12 mouse cellular contexts compared by ENCODE assay signal in the genomic region with DNA sequence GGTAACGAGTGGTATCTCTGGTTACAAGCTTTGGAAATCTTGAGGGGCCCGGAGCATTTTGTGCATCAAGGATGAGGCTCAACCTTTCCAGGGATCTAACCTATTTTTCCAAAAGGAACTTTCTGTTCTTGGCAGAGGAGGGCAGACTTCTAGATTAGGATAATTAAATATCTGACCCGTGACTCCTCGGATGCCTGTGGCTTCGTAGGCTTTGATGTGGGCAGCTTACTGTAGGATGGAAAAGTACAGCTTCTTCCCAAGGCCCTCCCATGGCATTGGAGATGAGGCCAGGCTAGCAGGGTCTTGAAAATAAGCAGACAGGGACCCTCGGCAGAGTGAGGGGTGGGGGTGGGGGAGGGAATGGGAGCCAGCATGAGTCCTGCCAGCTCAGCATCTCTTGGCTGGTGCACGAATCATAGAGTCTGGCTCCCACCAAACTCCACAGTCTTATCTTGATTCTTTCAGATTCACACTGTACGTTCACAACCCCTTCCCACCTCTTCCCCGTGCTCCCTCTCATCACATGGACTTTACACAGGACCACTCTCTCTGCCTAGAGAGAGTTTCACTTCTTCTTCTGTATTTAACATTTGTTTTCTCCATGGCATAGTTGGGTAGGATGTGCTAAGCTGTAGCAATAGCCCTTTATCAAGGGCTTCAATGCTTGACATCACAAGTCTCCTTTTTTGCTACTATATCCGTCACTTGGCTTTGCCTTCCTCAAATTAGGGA.
DNase-seq lines count a peak whose midpoint lies in the region; ATAC-seq and TF ChIP-seq lines count a peak whose summit lies in the region.
"Had no signal": no experiment of that assay in that cellular context is flagged by ENCODE, and none has a peak within 500 bp of the region (broad histone marks: within the 10 kb centered on the region; RNA-seq: fewer than 3 reads in every experiment).

No protein-coding gene starts in this region.

- H3K9me3 ChIP-seq in heart, embryonic 10.5 days: no peaks in the 10 kb centered on the region
- H3K9me3 ChIP-seq in liver, postnatal 0 days (ENCODE audit: low read length): no peaks in the 10 kb centered on the region
- no peaks in the 10 kb centered on the region for H3K9me3 ChIP-seq in liver, embryonic 12.5 days (replicated peaks)
- H3K9me3 ChIP-seq in CH12.LX (replicated peaks; ENCODE audit: low read length): no peaks in the 10 kb centered on the region
- H3K9me3 ChIP-seq: heart, embryonic 12.5 days; stomach, embryonic 15.5 days had no signal

- no peaks in the 10 kb centered on the region for H3K4me1 ChIP-seq in heart, embryonic 10.5 days
- H3K4me1 ChIP-seq in liver, postnatal 0 days (ENCODE audit: insufficient read depth): no peaks in the 10 kb centered on the region
- H3K4me1 ChIP-seq in liver, embryonic 12.5 days: no peaks in the 10 kb centered on the region
- peaks cover 0 to 8% of the 10 kb centered on the region in 2 experiments; a peak in 2 of 4 replicates for H3K4me1 ChIP-seq in CH12.LX (ENCODE audit: control insufficient read depth in 1 of 2, insufficient read depth in 2 of 2)
- H3K4me1 ChIP-seq: heart, embryonic 12.5 days; stomach, embryonic 15.5 days had no signal

- no peak overlapping the region for H3K9ac ChIP-seq in liver, postnatal 0 days (replicated peaks)
- H3K9ac ChIP-seq in liver, embryonic 12.5 days: no peak overlapping the region
- no peak overlapping the region for H3K9ac ChIP-seq in CH12.LX (ENCODE audit: insufficient read depth, low read depth)
- H3K9ac ChIP-seq: heart, embryonic 12.5 days; stomach, embryonic 15.5 days had no signal

- H3K4me3 ChIP-seq in heart, embryonic 10.5 days: no peak overlapping the region
- H3K4me3 ChIP-seq in liver, postnatal 0 days (ENCODE audit: low read depth, low read length): no peak overlapping the region
- H3K4me3 ChIP-seq in liver, embryonic 12.5 days: no peak overlapping the region
- no peak overlapping the region for H3K4me3 ChIP-seq in CH12.LX (replicated peaks in 1 of 3; ENCODE audit: low read depth in 2 of 3, low read length in 2 of 3, poor library complexity in 1 of 3)
- H3K4me3 ChIP-seq: heart, embryonic 12.5 days; stomach, embryonic 15.5 days had no signal

- DNase-seq in heart, adult 11 months: peak; percentile 59
- no peak for DNase-seq in heart, embryonic 10.5 days (ENCODE audit: low spot score)
- DNase-seq in liver, postnatal 0 days: peak; percentile 3
- DNase-seq in CH12.LX (ENCODE audit: extremely low read depth): no peak
- DNase-seq in brain, adult 2 months (ENCODE audit: low read depth, low spot score): peak; percentile 13
- no peak for DNase-seq in spleen, postnatal 14 days (ENCODE audit: low spot score in 2 of 2)
- no peak for DNase-seq in gastrocnemius, postnatal 4 days (ENCODE audit: low spot score in 2 of 2)
- DNase-seq: gastrocnemius, postnatal 10 days; right cerebral cortex, postnatal 4 days had no signal

- TF ChIP-seq RAD21 in CH12.LX (IDR thresholded peaks at IDR 0.05; ENCODE audit: low read depth, low read length): no peak

- dilution Hi-C loops in CH12.LX (cut with MboI; ENCODE audit: extremely low pct_ligation_motif_present, extremely low pct_unique_long_range_greater_than_20kb, low sequenced_read_pairs): no loop called here

- H3K79me2 ChIP-seq in CH12.LX (replicated peaks; ENCODE audit: control insufficient read depth, extremely low read depth, insufficient read depth, poor library complexity, severe bottlenecking): no peaks in the 10 kb centered on the region

- no peak for TF ChIP-seq POLR2A in CH12.LX (IDR thresholded peaks at IDR 0.05; ENCODE audit: low read depth, low read length)

- H3K36me3 ChIP-seq in heart, embryonic 10.5 days: no peaks in the 10 kb centered on the region
- no peaks in the 10 kb centered on the region for H3K36me3 ChIP-seq in liver, postnatal 0 days (replicated peaks; ENCODE audit: insufficient read depth, low read length)
- no peaks in the 10 kb centered on the region for H3K36me3 ChIP-seq in liver, embryonic 12.5 days
- H3K36me3 ChIP-seq in CH12.LX (replicated peaks in 1 of 2; ENCODE audit: control insufficient read depth in 1 of 2, insufficient read depth in 1 of 2, low read length in 1 of 2): no peaks in the 10 kb centered on the region
- H3K36me3 ChIP-seq: heart, embryonic 12.5 days; stomach, embryonic 15.5 days had no signal

- ATAC-seq in liver, postnatal 0 days: no peak
- no peak for ATAC-seq in liver, embryonic 12.5 days

- H3K4me2 ChIP-seq in liver, postnatal 0 days (ENCODE audit: low read depth, low read length): no peak overlapping the region
- H3K4me2 ChIP-seq in liver, embryonic 12.5 days: no peak overlapping the region
- H3K4me2 ChIP-seq in CH12.LX (ENCODE audit: insufficient read depth, low read depth, poor library complexity, severe bottlenecking): no peak overlapping the region
- H3K4me2 ChIP-seq: heart, embryonic 12.5 days; stomach, embryonic 15.5 days had no signal

- in situ Hi-C loops in CH12.LX (cut with MboI; ENCODE audit: low pct_ligation_motif_present, low pct_unique_long_range_greater_than_20kb, low sequenced_read_pairs): no loop called here

- no peak for TF ChIP-seq CTCF in liver, postnatal 0 days (IDR thresholded peaks at IDR 0.05; ENCODE audit: low read depth)
- TF ChIP-seq CTCF in CH12.LX (conservative IDR thresholded peaks at IDR 0.05 in 1 of 2, IDR thresholded peaks at IDR 0.05 in 1 of 2; ENCODE audit: low read depth in 2 of 2, low read length in 2 of 2): no peak

- peaks cover 13% of the 10 kb centered on the region for H3K27me3 ChIP-seq in heart, embryonic 10.5 days (ENCODE audit: insufficient read depth, poor library complexity, severe bottlenecking)
- no peaks in the 10 kb centered on the region for H3K27me3 ChIP-seq in liver, postnatal 0 days (ENCODE audit: insufficient read depth, low read length)
- H3K27me3 ChIP-seq in liver, embryonic 12.5 days (replicated peaks): no peaks in the 10 kb centered on the region
- peaks cover 2% of the 10 kb centered on the region for H3K27me3 ChIP-seq in CH12.LX (replicated peaks)
- H3K27me3 ChIP-seq: stomach, embryonic 15.5 days had no signal

- WGBS in heart, embryonic 10.5 days: 67% methylated on average over 10 of the region's 10 CpGs
- 59% methylated on average over 10 of the region's 10 CpGs for WGBS in liver, postnatal 0 days (ENCODE audit: insufficient replicate concordance)
- WGBS in liver, embryonic 12.5 days (ENCODE audit: insufficient replicate concordance): 53% methylated on average over 10 of the region's 10 CpGs

- no peak for TF ChIP-seq EP300 in liver, postnatal 0 days (IDR thresholded peaks at IDR 0.05; ENCODE audit: low read depth)
- TF ChIP-seq EP300 in CH12.LX (IDR thresholded peaks at IDR 0.05; ENCODE audit: low read length): peak; percentile 55

- H3K27ac ChIP-seq in heart, embryonic 10.5 days: no peak overlapping the region
- no peak overlapping the region for H3K27ac ChIP-seq in liver, postnatal 0 days (ENCODE audit: low read depth)
- no peak overlapping the region for H3K27ac ChIP-seq in liver, embryonic 12.5 days
- no peak overlapping the region for H3K27ac ChIP-seq in CH12.LX (ENCODE audit: insufficient read depth, low read depth)
- H3K27ac ChIP-seq: stomach, embryonic 15.5 days had no signal

TF ChIP-seq in CH12.LX, 34 proteins besides CTCF, POLR2A, EP300 and RAD21:
- TF ChIP-seq USF1 (IDR thresholded peaks at IDR 0.05; ENCODE audit: low read depth, low read length): no peak
- TF ChIP-seq IRF4 (IDR thresholded peaks at IDR 0.05; ENCODE audit: low read depth, low read length): peak; percentile 60; the same call in 1 of the 2 replicates
- no peak for TF ChIP-seq UBTF (IDR thresholded peaks at IDR 0.05; ENCODE audit: low read depth, low read length)
TF ChIP-seq in CH12.LX: peak in this region for 1.

Comparison
In these comparisons a context has a peak if more than half of its experiments do, and no peak if none do; other contexts are left out.
1. DNase-seq: peak in heart, adult 11 months (single experiment), liver, postnatal 0 days (single experiment) and brain, adult 2 months (single experiment); none in heart, embryonic 10.5 days (single experiment), CH12.LX (single experiment), spleen, postnatal 14 days (0 of 2) and gastrocnemius, postnatal 4 days (0 of 2).